Mouse (Mus musculus): ENCODE measurements at regions not wholly inside any gene's neighbourhood (a gene's known extent, or its start where the extent isn't known, plus 50 kb on each side); places are given as distances from the start of the nearest gene placed in this dataset.

- TF ChIP-seq POLR2A (IDR thresholded peaks at IDR 0.05; ENCODE audit: low read depth, low read length) (no peak), CTCF (IDR thresholded peaks at IDR 0.05; ENCODE audit: extremely low read depth, insufficient read length, insufficient replicate concordance, low read depth, low read length) (no peak)
These were observed 75.1 kb downstream of the Gm33543 start for GRCm38 (mm10) chr10:95767526-95768161.

All from small intestine, adult 2 months (tissue).